Mouse (Mus musculus): ENCODE results near the gene Uvrag. TPM values are rescaled to one million over a fixed set of nuclear protein-coding genes. Genes with fewer than 3 reads are reported as not detected.

Uvrag gene
- total RNA-seq, 2 experiments from 2014 or later: 34.6 to 35.0 TPM

DNA sequence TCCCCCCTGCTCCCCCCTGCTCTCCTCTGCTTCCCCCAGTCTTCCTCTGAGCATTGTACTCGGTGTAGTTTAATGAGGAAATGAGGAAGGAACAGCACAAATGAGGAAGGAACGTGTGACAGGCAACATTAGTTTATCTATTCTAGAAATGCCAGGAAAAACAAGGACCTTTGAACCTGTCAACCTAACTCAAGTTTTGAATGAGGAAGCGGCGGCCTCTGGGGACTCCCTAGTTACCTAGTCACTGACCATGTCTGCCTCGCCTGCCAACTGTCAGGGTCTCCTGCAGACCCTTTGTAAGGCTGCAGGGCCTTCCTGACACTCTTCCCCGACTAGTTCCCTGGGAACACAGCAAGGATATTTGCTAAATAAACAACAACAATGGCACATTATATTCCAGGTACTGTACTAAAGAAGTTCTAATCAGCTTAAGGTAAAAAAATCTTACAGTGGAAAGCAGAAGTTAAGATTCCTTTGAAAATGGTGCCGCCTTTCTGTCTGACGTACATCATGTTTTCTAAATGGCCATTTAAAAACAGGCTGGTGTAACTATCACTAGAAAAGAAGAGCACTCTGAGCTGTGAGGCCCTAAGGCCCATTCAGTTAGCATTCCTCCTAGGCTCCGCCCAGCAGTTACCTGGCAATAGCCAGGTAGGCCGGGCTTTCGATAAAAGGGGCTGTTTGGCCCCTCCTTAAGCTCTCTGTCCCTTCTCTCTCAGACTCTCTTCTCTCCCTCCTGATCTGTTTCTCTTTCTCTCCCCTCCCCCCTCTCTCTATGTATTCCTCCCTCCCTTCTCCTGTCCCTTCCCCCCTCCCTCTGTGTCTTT is 39.0 kb downstream of the Uvrag start:
- intact Hi-C loops (cut with DNase I): no loop called here
- DNase-seq: no peak

- intact Hi-C loops (cut with DNase I): no loop called here
- DNase-seq: no peak
Measured at GRCm38 (mm10) chr7:99101076-99101475, 39.9 kb downstream of the Uvrag start.

DNA sequence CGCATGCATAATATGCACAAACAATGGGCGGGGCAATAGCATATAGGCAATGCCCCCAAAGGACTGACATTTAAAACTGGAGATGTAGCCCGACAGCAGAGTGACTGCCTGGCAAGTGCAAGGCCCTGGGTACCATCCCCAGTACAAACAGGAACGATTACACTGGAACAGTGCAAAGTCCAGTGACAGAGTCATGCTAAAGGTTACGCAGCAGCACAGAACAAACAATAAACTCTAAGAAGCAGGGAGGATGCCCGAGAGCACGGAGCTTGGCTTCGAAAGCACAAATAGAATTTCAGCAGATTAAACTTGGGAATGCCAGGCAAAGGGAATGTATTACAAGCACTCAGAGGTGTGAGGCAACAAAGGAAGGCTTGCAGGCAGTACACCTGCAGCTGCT is 40.4 kb downstream of the Uvrag start:
- DNase-seq: no peak
- intact Hi-C loops (cut with DNase I): no loop called here

- DNase-seq: no peak
- intact Hi-C loops (cut with DNase I): no loop called here
Measured at GRCm38 (mm10) chr7:99100087-99100486, 40.9 kb downstream of the Uvrag start.

GRCm38 (mm10) chr7:99097781-99098180 is 43.2 kb downstream of the Uvrag start:
- intact Hi-C loops (cut with DNase I): no loop called here

GRCm38 (mm10) chr7:99097128-99097527 is 43.8 kb downstream of the Uvrag start:
- intact Hi-C loops (cut with DNase I): no loop called here
- DNase-seq: no peak

More at GRCm38 (mm10) chr7:99097781-99098180, 43.2 kb downstream of the Uvrag start:
- DNase-seq: no peak

GRCm38 (mm10) chr7:99095191-99095590 is 45.8 kb downstream of the Uvrag start:
- DNase-seq: peak in 1 of 2 experiments; percentile 48
- intact Hi-C loops (cut with DNase I): no loop called here

- DNase-seq: no peak
- intact Hi-C loops (cut with DNase I): no loop called here
Measured at GRCm38 (mm10) chr7:99094336-99094735, 46.6 kb downstream of the Uvrag start.

DNA sequence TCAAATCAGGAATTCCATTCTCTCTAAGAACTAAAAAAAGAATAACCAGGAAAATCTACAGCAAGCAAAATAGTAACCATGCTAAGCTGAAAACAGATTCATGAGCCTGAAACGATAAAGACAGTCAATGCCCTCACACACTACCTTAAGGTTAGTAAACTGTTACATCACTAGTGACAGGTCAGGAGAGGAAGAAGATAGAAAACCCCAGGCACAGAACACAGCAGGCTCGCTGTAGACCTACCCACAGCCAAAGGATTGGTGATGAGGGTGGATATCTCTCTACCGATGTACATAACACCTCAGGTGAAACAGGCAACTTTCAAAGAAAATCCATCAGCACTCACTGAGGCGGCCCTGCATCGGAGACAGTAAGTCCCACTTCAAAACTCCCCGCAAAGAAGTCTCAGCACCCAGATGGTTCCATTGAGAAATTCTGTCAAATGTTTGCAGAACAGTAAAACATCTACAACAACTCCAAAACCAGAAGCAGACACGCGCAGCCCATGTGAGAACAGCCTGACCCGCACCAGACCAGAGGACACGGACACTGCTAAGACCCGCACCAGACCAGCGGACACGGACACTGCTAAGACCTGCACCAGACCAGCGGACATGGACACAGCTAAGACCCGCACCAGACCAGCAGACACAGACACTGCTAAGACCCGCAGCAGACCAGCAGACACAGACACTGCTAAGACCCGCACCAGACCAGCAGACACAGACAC is 48.9 kb downstream of the Uvrag start:
- no peak for DNase-seq
- intact Hi-C loops (cut with DNase I): no loop called here

DNA sequence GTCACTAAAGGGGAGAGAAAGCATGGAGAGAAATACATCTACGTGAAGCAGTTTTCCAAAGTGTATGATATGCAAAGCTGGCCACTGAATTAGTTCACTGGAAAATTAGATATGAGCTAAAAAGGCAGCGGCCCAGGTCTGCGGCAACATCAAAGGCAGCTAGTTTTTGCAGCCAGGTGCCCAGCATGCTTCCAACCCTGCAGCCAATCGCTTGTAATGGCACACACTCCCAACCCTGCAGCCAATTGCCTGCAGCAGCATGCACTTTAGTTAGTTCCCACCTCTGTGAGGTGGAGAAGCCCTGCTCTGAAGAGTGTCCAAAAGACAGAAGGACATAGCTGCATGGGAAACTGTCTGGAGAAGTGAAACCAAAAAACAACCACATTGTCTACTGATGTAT is 51.2 kb downstream of the Uvrag start:
- intact Hi-C loops (cut with DNase I): loop anchor here (10.0 kb wide), 1 partner anchor 605 kb away; the partner anchor contains the start of gene Lrrc32
- DNase-seq: no peak

- DNase-seq: no peak
- intact Hi-C loops (cut with DNase I): loop anchor here (10.0 kb wide), 1 partner anchor 604 kb away; the partner anchor contains the start of gene Lrrc32
Measured at GRCm38 (mm10) chr7:99088576-99089346, 52.2 kb downstream of the Uvrag start.

GRCm38 (mm10) chr7:99087581-99087980 is 53.4 kb downstream of the Uvrag start:
- no peak for DNase-seq
- intact Hi-C loops (cut with DNase I): loop anchor here (10.0 kb wide), 1 partner anchor 603 kb away; the partner anchor contains the start of gene Lrrc32

- DNase-seq: no peak
- intact Hi-C loops (cut with DNase I): loop anchor here (10.0 kb wide), 1 partner anchor 602 kb away; the partner anchor contains the start of gene Lrrc32
Measured at GRCm38 (mm10) chr7:99086646-99087443, 54.1 kb downstream of the Uvrag start.

DNA sequence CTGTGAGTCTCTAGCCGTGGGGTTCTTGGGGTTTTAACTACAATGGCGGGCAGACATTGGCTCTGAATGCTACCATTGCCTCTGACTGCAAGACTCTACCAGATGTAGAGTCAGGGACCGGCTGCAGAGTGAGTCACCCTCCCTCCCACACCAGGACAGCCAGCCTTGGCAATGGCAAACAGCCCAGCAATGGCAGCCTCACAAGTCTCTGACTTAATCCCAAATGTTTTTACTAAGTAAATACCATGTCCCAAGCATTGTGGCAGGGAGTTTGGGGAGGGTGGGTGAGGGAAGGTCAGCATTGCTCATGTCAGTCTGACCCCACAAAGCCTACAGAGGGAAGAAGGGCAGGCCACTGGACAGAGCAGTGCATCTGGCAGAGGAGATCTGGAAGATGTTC is 55.7 kb downstream of the Uvrag start:
- DNase-seq: peak; percentile 43 to 46
- intact Hi-C loops (cut with DNase I): loop anchor here (10.0 kb wide), 1 partner anchor 600 kb away; the partner anchor contains the start of gene Lrrc32

- intact Hi-C loops (cut with DNase I): loop anchor here (2.0 to 5.0 kb wide), 4 partner anchors 115 to 337 kb away; no protein-coding TSS in a partner anchor
- peak; percentile 57 to 81 for DNase-seq
Measured at GRCm38 (mm10) chr7:99079522-99079921, 61.4 kb downstream of the Uvrag start.

GRCm38 (mm10) chr7:99078805-99079204 is 62.1 kb downstream of the Uvrag start:
- intact Hi-C loops (cut with DNase I): loop anchor here (2.0 to 5.0 kb wide), 4 partner anchors 114 to 337 kb away; no protein-coding TSS in a partner anchor
- DNase-seq: no peak

DNA sequence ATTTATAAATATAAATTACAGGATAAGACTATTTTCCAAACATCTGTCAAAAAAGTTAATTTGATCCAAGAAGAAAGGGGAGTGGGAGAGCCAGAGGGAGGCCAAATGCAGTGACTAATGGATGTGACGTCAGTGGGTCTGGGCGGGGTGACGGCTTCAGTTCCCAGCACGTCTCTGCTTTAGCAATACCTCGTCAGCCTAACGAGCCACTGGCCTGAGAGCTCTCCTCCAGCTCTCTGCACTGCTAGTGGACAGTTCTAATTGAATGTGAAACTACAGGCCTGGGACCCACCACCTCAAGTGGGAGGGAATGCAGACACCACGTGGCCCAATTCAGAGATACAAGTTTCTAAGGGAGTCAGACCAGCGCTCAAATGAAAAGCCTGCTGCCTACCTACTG is 63.7 kb downstream of the Uvrag start:
- DNase-seq: peak; percentile 33 to 42
- intact Hi-C loops (cut with DNase I): loop anchor here (5.0 kb wide), 2 partner anchors 180 to 335 kb away; no protein-coding TSS in a partner anchor

DNA sequence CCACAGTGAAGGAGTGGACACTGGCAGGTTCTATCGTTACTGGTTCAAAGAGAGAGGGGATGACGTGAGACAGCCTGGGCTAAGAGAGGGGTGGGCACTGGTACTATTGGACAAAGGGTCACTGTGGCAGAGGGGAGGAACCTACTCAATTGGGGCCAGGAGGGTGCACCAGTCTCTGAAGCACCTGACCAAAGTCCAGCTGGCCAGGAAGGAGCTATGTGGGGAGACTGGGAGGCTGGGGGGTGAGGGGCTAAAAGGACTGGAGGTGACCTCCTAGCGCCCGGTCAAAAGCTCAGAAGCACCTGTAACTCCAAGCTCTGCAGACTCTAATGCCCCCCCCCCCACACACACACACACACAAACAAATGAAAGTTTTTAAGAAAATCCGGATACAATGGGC is 65.8 kb downstream of the Uvrag start:
- intact Hi-C loops (cut with DNase I): loop anchor here (5.0 kb wide), 2 partner anchors 178 to 333 kb away; no protein-coding TSS in a partner anchor
- no peak for DNase-seq

GRCm38 (mm10) chr7:99073734-99074372 is 67.1 kb downstream of the Uvrag start:
- peak; percentile 60 to 61 for DNase-seq
- intact Hi-C loops (cut with DNase I): no loop called here
